Mouse (Mus musculus): Measurements from ENCODE around the gene Pcbd2. TPM values are rescaled to one million over a fixed set of nuclear protein-coding genes. Genes with fewer than 3 reads are reported as not detected.
A peak's percentile ranks its signal among the peaks of the same experiment; 100 is the strongest.

Gene Pcbd2
- total and polyA plus RNA-seq, 2 experiments from 2014 or later = 11.0 to 32.1 TPM

DNA sequence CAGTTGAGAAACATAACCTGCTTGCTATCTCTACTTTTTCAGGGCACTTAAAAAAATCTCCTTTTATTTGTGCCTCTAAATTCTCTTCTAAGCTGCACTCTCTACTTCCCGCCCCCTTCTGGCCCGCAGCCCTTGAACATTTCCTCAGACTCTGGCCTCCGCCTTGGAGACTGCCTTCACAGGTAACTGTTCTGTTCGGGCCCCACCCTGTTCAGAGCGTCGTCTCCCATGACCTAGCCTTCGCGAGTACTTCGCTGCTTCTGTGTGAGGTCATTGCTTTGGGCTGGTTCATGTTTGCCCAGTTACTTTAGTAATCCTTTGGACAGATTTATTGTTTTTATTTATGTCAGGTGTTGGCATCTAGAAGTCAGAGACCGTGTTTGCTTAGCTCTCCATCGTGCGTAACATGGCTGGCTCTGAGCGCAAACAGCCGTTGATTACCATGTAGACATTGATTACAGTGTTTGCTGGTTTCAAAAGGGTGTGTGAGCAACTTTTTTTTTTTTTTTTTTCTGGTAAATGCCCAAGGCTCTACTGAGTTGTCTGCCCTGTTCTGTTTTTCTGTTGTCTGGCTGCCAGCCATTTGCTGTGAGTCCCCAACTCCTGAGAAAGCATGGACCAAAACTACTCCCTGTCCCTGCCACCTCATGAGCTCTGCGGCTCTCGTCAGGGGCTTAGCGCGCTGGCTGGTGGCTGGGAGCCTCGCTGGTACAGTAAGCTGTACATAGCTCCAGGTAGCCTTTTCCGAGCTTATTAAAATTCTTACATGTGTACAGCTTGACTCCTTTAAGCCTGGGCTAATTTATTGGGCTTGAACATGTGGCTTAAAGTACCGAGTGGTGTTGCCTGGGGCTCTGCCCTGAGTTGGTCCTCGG is 6.7 kb downstream of the Pcbd2 start:
- DNase-seq (ENCODE audit: low spot score) (no peak), ATAC-seq (no peak)
- Histone ChIP-seq H3K4me3 (ENCODE audit: low read length) (no peak overlapping the region), H3K27me3 (ENCODE audit: insufficient read depth, low read length) (no peaks in the 10 kb centered on the region), H3K4me1 (ENCODE audit: insufficient read depth, low read length) (no peaks in the 10 kb centered on the region), H3K9ac (replicated peaks; ENCODE audit: low read length) (no peak overlapping the region), H3K36me3 (ENCODE audit: insufficient read depth, low read length) (no peaks in the 10 kb centered on the region), H3K27ac (no peak overlapping the region), H3K4me2 (ENCODE audit: low read depth, low read length) (no peak overlapping the region), H3K9me3 (ENCODE audit: low read length) (no peaks in the 10 kb centered on the region)
- TF ChIP-seq CTCF (IDR thresholded peaks at IDR 0.05; ENCODE audit: low read depth) = no peak
- WGBS = 84% methylated on average over 22 of the region's 22 CpGs

DNA sequence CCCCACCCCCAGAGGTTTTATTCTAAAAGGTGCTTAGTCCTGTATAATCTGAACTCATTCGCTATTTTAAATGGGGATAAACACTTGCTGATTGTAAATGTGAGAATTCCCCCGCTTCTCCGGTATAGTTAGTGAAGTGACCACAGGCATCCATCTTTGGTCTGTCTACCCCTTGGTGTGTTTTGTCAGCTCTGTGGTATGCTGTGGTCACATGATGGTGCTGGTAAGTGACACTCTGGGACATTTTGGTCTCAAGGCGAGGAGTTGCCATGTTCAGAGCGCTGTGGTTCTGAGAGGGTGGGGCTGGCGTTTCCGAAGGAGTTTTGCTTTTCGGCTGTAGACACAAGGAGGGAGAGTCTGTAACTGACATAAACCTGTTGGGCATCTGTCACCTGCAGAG is 10.7 kb downstream of the Pcbd2 start:
- Histone ChIP-seq H3K4me1 (ENCODE audit: insufficient read depth, low read length) (no peaks in the 10 kb centered on the region), H3K36me3 (ENCODE audit: insufficient read depth, low read length) (no peaks in the 10 kb centered on the region), H3K27me3 (ENCODE audit: insufficient read depth, low read length) (no peaks in the 10 kb centered on the region), H3K9me3 (ENCODE audit: low read length) (no peaks in the 10 kb centered on the region), H3K4me2 (ENCODE audit: low read depth, low read length) (no peak overlapping the region), H3K4me3 (ENCODE audit: low read length) (no peak overlapping the region), H3K27ac (no peak overlapping the region), H3K9ac (replicated peaks; ENCODE audit: low read length) (no peak overlapping the region)
- no peak for TF ChIP-seq CTCF (IDR thresholded peaks at IDR 0.05; ENCODE audit: low read depth)
- 89% methylated on average over 8 of the region's 8 CpGs for WGBS
- ATAC-seq (no peak), DNase-seq (ENCODE audit: low spot score) (no peak)

DNA sequence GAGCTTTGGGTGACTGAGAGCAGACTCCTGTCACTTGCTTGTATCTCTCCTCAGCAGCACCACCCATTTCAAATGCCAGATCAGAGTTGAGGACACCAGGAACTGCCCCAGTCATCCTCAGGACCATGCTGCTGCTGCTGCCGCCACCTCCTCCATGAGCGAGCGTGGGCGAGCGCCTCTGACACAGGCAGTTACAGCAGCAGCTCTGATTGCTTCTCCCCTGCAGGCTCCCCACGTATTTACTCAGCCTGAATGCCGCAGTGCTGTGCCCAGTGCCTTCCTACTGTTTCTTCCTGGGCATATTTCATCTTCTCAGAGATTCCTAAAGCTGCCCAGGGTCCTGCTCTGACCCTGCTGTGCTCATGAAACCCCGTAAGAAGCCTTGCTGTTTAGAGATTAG is 15.1 kb downstream of the Pcbd2 start:
- DNase-seq (ENCODE audit: low spot score) (no peak), ATAC-seq (no peak)
- no peaks in the 10 kb centered on the region for H3K36me3 ChIP-seq (ENCODE audit: insufficient read depth, low read length)
- H3K27ac ChIP-seq = no peak overlapping the region
- TF ChIP-seq CTCF (IDR thresholded peaks at IDR 0.05; ENCODE audit: low read depth) = no peak
- H3K9ac ChIP-seq (replicated peaks; ENCODE audit: low read length) = no peak overlapping the region
- H3K27me3 ChIP-seq (ENCODE audit: insufficient read depth, low read length) = no peaks in the 10 kb centered on the region
- H3K4me2 ChIP-seq (ENCODE audit: low read depth, low read length) = no peak overlapping the region
- no peaks in the 10 kb centered on the region for H3K9me3 ChIP-seq (ENCODE audit: low read length)
- no peak overlapping the region for H3K4me3 ChIP-seq (ENCODE audit: low read length)
- 60% methylated on average over 8 of the region's 8 CpGs for WGBS
- H3K4me1 ChIP-seq (ENCODE audit: insufficient read depth, low read length) = no peaks in the 10 kb centered on the region

DNA sequence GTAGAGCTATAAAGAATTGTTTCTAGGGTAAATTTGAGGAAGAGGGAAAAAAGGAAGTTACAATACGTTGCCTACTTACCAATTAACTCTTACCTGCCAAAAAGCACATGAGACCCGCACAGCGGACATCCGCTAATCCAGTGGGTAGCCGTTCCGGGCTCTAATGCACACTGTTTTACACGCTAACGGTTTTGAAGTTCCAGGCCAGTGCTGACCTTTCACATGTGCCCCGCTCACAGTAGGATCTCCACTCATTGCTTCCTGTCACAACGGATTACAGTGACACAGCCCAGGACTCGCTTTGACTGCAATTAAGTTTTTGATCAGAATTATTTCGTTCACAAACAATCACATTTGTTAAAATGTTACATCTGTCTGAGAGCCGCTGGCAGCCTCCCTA is 27.2 kb downstream of the Pcbd2 start:
- TF ChIP-seq CTCF (IDR thresholded peaks at IDR 0.05; ENCODE audit: low read depth) = no peak

DNA sequence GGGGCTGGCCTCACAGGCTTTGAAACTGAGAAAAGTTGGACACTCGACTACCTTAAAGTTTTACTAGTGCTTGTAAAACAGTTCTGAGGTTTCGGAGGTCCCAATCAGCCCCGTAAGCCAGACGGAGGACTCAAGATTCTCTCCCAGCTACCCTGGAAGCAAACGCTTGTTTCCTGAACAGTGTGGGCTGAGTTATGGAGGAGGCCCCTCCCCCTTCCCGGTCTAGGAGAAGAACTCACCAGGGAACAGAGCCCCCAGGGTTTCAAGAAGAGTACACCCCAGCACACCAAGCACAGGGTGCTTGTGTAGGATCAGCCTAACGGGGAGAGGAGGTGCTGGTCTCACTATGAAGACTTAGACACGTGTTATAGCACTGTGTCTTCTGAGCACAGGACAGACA is 29.6 kb downstream of the Pcbd2 start:
- Histone ChIP-seq H3K9me3 (ENCODE audit: low read length) (no peaks in the 10 kb centered on the region), H3K4me2 (ENCODE audit: low read depth, low read length) (no peak overlapping the region), H3K4me1 (ENCODE audit: insufficient read depth, low read length) (no peaks in the 10 kb centered on the region), H3K9ac (replicated peaks; ENCODE audit: low read length) (no peak overlapping the region), H3K27me3 (ENCODE audit: insufficient read depth, low read length) (no peaks in the 10 kb centered on the region), H3K36me3 (ENCODE audit: insufficient read depth, low read length) (no peaks in the 10 kb centered on the region), H3K27ac (no peak overlapping the region), H3K4me3 (ENCODE audit: low read length) (no peak overlapping the region)
- no peak for TF ChIP-seq CTCF (IDR thresholded peaks at IDR 0.05; ENCODE audit: low read depth)
- WGBS = 43% methylated on average over 8 of the region's 8 CpGs
- no peak for ATAC-seq
- DNase-seq (ENCODE audit: low spot score) = no peak

More for the DNA sequence above, 27.2 kb downstream of the Pcbd2 start:
- no peak for DNase-seq (ENCODE audit: low spot score)
- Histone ChIP-seq H3K4me1 (ENCODE audit: insufficient read depth, low read length) (no peaks in the 10 kb centered on the region), H3K4me2 (ENCODE audit: low read depth, low read length) (no peak overlapping the region), H3K27ac (no peak overlapping the region), H3K36me3 (ENCODE audit: insufficient read depth, low read length) (no peaks in the 10 kb centered on the region), H3K9me3 (ENCODE audit: low read length) (no peaks in the 10 kb centered on the region), H3K4me3 (ENCODE audit: low read length) (no peak overlapping the region), H3K27me3 (ENCODE audit: insufficient read depth, low read length) (no peaks in the 10 kb centered on the region), H3K9ac (replicated peaks; ENCODE audit: low read length) (no peak overlapping the region)
- no peak for ATAC-seq
- WGBS = 76% methylated on average over 13 of the region's 13 CpGs

DNA sequence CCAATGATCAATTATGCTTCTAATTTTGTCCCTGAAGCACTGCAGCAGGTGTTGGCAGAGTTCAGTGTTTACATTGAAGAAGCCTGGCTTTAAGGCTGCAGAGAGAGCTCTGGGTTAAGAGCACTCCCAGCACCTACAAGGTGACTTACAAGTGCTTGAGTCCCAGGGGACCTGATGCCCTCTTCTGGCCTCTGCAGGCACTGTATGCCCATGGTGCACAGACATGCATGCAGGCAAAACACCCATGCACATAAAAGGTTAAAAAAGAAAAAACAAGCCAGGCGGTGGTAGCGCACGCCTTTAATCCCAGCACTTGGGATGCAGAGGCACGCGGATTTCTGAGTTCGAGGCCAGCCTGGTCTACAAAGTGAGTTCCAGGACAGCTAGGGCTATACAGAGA is 30.5 kb downstream of the Pcbd2 start:
- DNase-seq (ENCODE audit: low spot score) = peak; percentile 25

DNA sequence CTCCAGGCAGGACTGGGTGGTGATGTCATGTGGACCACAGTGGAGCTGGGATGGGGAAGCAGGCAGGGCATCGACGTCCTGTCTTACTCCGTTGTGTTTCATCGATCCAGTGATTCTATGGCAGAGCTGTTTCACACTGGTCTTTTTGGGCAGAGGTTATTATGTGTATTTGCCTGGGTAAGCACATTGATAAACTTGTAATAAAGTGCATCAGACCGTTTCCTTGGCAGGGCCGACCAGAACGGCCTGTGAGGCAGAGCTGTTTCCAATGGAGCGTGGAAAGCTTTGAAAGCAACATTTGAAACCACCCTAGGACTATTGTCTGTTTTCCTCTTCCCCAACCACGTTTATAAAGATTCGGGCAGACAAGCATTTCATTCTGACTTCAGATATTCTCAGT is 33.4 kb downstream of the Pcbd2 start:
- 41% methylated on average over 10 of the region's 10 CpGs for WGBS
- no peak overlapping the region for H3K4me3 ChIP-seq (ENCODE audit: low read length)
- H3K4me2 ChIP-seq (ENCODE audit: low read depth, low read length) = no peak overlapping the region
- no peak for TF ChIP-seq CTCF (IDR thresholded peaks at IDR 0.05; ENCODE audit: low read depth)
- H3K27ac ChIP-seq = no peak overlapping the region
- H3K36me3 ChIP-seq (ENCODE audit: insufficient read depth, low read length) = no peaks in the 10 kb centered on the region
- DNase-seq (ENCODE audit: low spot score) (no peak), ATAC-seq (no peak)
- H3K4me1 ChIP-seq (ENCODE audit: insufficient read depth, low read length) = no peaks in the 10 kb centered on the region
- H3K27me3 ChIP-seq (ENCODE audit: insufficient read depth, low read length) = no peaks in the 10 kb centered on the region
- no peaks in the 10 kb centered on the region for H3K9me3 ChIP-seq (ENCODE audit: low read length)
- no peak overlapping the region for H3K9ac ChIP-seq (replicated peaks; ENCODE audit: low read length)

More for the DNA sequence above, 30.5 kb downstream of the Pcbd2 start:
- 85% methylated on average over 6 of the region's 6 CpGs for WGBS
- no peak overlapping the region for H3K27ac ChIP-seq
- no peak for ATAC-seq
- no peak overlapping the region for H3K4me2 ChIP-seq (ENCODE audit: low read depth, low read length)
- H3K4me1 ChIP-seq (ENCODE audit: insufficient read depth, low read length) = no peaks in the 10 kb centered on the region
- peak; percentile 37 for TF ChIP-seq CTCF (IDR thresholded peaks at IDR 0.05; ENCODE audit: low read depth)
- no peaks in the 10 kb centered on the region for H3K27me3 ChIP-seq (ENCODE audit: insufficient read depth, low read length)
- H3K4me3 ChIP-seq (ENCODE audit: low read length) = no peak overlapping the region
- H3K9me3 ChIP-seq (ENCODE audit: low read length) = no peaks in the 10 kb centered on the region
- no peak overlapping the region for H3K9ac ChIP-seq (replicated peaks; ENCODE audit: low read length)
- no peaks in the 10 kb centered on the region for H3K36me3 ChIP-seq (ENCODE audit: insufficient read depth, low read length)

Measured in hindbrain, postnatal 0 days (tissue).